Mouse (Mus musculus) spleen, adult 2 months (tissue): ENCODE results near the gene Esr1. TPM values are rescaled to one million over a fixed set of nuclear protein-coding genes. Genes with fewer than 3 reads are reported as not detected.

ENCODE experiments used
- DNase-seq, 2 experiments: peaks; one replicate each; pipeline versions ENCODE4 v3.0.0 to v3.0.0-alpha.2; 2012 to 2021; ENCODE audit warnings: low spot score in 2 of 2, low read depth in 1 of 2
- H3K27ac ChIP-seq: fragments of 200-500 bp; 2 replicates; pipeline ENCODE4 v1.5.1; 2012; ENCODE audit warnings: low read length, inconsistent platforms; ENCODE audit not compliant: insufficient read depth
- H3K27me3 ChIP-seq: fragments of 200-500 bp; 2 replicates; pipeline ENCODE4 v1.6.1; 2012; ENCODE audit warnings: mild to moderate bottlenecking, moderate library complexity, low read length, inconsistent platforms; ENCODE audit not compliant: control insufficient read depth, insufficient read depth
- H3K36me3 ChIP-seq: fragments of 200-500 bp; 2 replicates; pipeline ENCODE4 v1.6.1; 2012; ENCODE audit warnings: mild to moderate bottlenecking, low read length, inconsistent platforms; ENCODE audit not compliant: control insufficient read depth, insufficient read depth
- H3K4me1 ChIP-seq: fragments of 200-500 bp; 2 replicates; pipeline ENCODE4 v1.6.1; 2011; ENCODE audit warnings: inconsistent platforms; ENCODE audit not compliant: control insufficient read depth, insufficient read depth, insufficient read length
- H3K4me3 ChIP-seq: fragments of 200-500 bp; 2 replicates; pipeline ENCODE4 v1.5.1; 2011; ENCODE audit warnings: mild to moderate bottlenecking, inconsistent platforms; ENCODE audit not compliant: insufficient read depth, insufficient read length; ENCODE audit errors: extremely low read depth
- CTCF ChIP-seq: fragments of 200-500 bp; IDR thresholded peaks from 2 replicates; pipeline ENCODE4 v1.5.1; 2011; ENCODE audit warnings: mild to moderate bottlenecking, inconsistent platforms; ENCODE audit not compliant: insufficient read depth, insufficient read length, insufficient replicate concordance; ENCODE audit errors: extremely low read depth
- POLR2A ChIP-seq: fragments of 200-500 bp; IDR thresholded peaks from 2 replicates; pipeline ENCODE4 v1.6.1; 2011; ENCODE audit warnings: low read depth, low read length, inconsistent platforms
- WGBS: fragments of 180-500 bp; shearing (Covaris S2); methylation state at CpG from one replicate; pipeline ENCODE4 v1.1.7; 2018; 5-methylcytosine and 5-hydroxymethylcytosine counted together
- polyA plus RNA-seq: library from polyadenylated mRNA; depleted of rRNA; stranded (reverse); fragments of >200 nt; gene quantifications from 2 replicates; pipeline ENCODE4 v1.2.3, GENCODE M21; 2012; rRNA removed

Esr1 gene
- polyA plus RNA-seq, 1 experiment = 1.9 TPM

DNA sequence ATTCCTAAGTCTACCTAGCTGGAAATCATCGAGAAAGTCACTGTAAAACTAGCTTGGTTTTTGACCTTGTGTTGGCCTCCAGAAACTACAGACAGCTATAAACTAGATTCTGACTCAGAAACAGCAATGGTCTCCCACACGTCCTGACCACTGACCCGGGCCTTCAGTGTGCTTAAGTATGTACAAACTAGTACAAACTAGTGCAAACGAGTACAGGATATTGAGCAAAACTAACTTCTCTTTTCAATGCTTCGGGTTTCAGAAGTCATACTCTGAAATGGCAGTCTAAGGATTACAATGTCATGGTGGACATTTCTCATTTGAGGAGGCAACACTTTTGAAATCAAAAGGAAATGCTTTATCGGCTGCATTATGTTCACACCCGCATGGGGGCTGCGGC is 433.1 kb downstream of the Esr1 start:
- H3K4me3 ChIP-seq = no peak overlapping the region
- 81% methylated on average over 8 of the region's 8 CpGs for WGBS
- no peaks in the 10 kb centered on the region for H3K27me3 ChIP-seq
- peaks cover 24% of the 10 kb centered on the region for H3K36me3 ChIP-seq
- H3K27ac ChIP-seq = no peak overlapping the region
- no peak for DNase-seq
- H3K4me1 ChIP-seq = no peaks in the 10 kb centered on the region
- no peak for TF ChIP-seq POLR2A
- TF ChIP-seq CTCF = no peak

DNA sequence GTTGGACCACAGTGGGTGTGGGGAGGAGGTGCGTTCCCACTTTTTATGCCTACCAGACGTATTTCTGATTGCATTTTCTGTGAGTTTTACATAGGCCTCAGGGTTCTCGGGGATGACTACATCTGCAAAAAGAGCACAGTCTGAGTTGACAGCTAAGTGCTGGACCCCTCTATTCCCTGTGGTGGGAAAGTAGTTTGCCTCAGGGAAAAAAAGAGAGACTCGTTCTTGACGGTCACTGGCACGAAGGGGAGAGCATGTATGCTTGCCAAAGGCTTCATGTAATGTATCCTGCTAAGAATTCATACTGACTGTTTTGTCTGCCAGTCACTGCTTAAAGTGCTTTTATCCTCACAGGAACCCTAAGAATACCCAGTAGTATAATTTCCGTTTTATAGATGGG is 433.8 kb downstream of the Esr1 start:
- WGBS = 94% methylated on average over 7 of the region's 7 CpGs
- Histone ChIP-seq H3K27ac (no peak overlapping the region), H3K4me3 (no peak overlapping the region), H3K36me3 (peaks cover 24% of the 10 kb centered on the region), H3K27me3 (no peaks in the 10 kb centered on the region), H3K4me1 (no peaks in the 10 kb centered on the region)
- no peak for TF ChIP-seq CTCF
- no peak for TF ChIP-seq POLR2A
- DNase-seq = no peak

DNA sequence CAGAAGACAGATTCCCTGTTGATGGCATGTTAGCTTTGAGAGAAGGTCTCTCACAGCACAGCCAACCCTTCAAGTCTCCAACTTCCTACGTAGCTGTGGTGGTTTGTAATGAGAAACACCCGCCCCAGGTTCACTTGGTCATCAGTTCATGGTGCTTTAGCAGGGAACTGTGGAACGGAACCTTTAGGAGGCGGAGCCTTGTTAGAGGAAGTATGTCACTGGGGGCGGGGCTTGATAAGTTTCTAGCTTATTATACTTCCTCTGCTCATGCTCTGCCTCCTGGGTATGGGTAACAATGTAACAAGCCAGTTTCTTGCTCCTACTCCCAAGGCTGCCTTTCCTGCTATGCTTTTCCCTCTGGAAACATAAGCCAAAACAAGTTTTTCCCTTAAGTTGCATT is 434.3 kb downstream of the Esr1 start:
- peaks cover 24% of the 10 kb centered on the region for H3K36me3 ChIP-seq
- H3K4me3 ChIP-seq = no peak overlapping the region
- no peak for TF ChIP-seq POLR2A
- no peak overlapping the region for H3K27ac ChIP-seq
- H3K4me1 ChIP-seq = no peaks in the 10 kb centered on the region
- DNase-seq = no peak
- 93% methylated on average over 5 of the region's 5 CpGs for WGBS
- H3K27me3 ChIP-seq = no peaks in the 10 kb centered on the region

Other genes with a start within 250 kb of the Esr1 start
- 10.3 and 10.9 TPM in 2 replicates for gene Zbtb2, start 223.5 kb upstream of the Esr1 start, polyA plus RNA-seq
- 19.0 and 20.4 TPM in 2 replicates for gene Rmnd1, start 179.2 kb upstream of the Esr1 start, polyA plus RNA-seq
- gene Armt1, start 179.1 kb upstream of the Esr1 start, polyA plus RNA-seq = 7.5 and 8.4 TPM in 2 replicates
- not detected in 2 replicates for gene Ccdc170, start 129.1 kb upstream of the Esr1 start, polyA plus RNA-seq